Mouse (Mus musculus) cerebellum, adult 9-11 months (tissue): ENCODE measurements at regions not wholly inside any gene's neighbourhood (a gene's known extent, or its start where the extent isn't known, plus 50 kb on each side); places are given as distances from the start of the nearest gene placed in this dataset.

Source experiments
- DNase-seq: peaks from one replicate; pipeline ENCODE4 v3.0.0; 2022

GRCm38 (mm10) chr15:97458748-97459221 lies 211.7 kb upstream of the Amigo2 start:
- DNase-seq: no peak

GRCm38 (mm10) chr15:97458139-97458747 lies 211.2 kb upstream of the Amigo2 start:
- no peak for DNase-seq

- no peak for DNase-seq
Measured at GRCm38 (mm10) chr15:97457468-97457867, 210.4 kb upstream of the Amigo2 start.

- no peak for DNase-seq
Measured at GRCm38 (mm10) chr15:97456991-97457390, 209.9 kb upstream of the Amigo2 start.

- no peak for DNase-seq
Measured at GRCm38 (mm10) chr15:97455672-97456071, 208.6 kb upstream of the Amigo2 start.

GRCm38 (mm10) chr15:97449724-97450123 lies 202.6 kb upstream of the Amigo2 start:
- no peak for DNase-seq

- no peak for DNase-seq
Measured at GRCm38 (mm10) chr15:97449001-97449400, 201.9 kb upstream of the Amigo2 start.

- DNase-seq: no peak
Measured at GRCm38 (mm10) chr15:97448243-97448880, 201.3 kb upstream of the Amigo2 start.

- no peak for DNase-seq
Measured at GRCm38 (mm10) chr15:97446181-97446580, 199.1 kb upstream of the Amigo2 start.

- no peak for DNase-seq
Measured at GRCm38 (mm10) chr15:97438235-97438760, 191.2 kb upstream of the Amigo2 start.
